Mouse (Mus musculus) testis, adult 2 months (tissue): ENCODE data around the gene Depdc1b.

Source experiments
- CTCF ChIP-seq: fragments of 200-500 bp; IDR thresholded peaks from 2 replicates; pipeline ENCODE4 v1.5.1; 2012; ENCODE audit warnings: low read depth, mild to moderate bottlenecking, inconsistent platforms, low read length, moderate library complexity; ENCODE audit not compliant: control insufficient read depth, insufficient read depth, insufficient replicate concordance
- POLR2A ChIP-seq: fragments of 200-500 bp; IDR thresholded peaks from 2 replicates; pipeline ENCODE4 v1.6.1; 2012; ENCODE audit warnings: low read depth, mild to moderate bottlenecking, inconsistent platforms, low read length, moderate library complexity; ENCODE audit not compliant: control insufficient read depth

- TF ChIP-seq CTCF, result no peak
- TF ChIP-seq POLR2A, result no peak
These were observed 38.8 kb downstream of the Depdc1b start for GRCm38 (mm10) chr13:108354804-108355552.
